ENCODE assay signal across 38 mouse cellular contexts in the genomic region with DNA sequence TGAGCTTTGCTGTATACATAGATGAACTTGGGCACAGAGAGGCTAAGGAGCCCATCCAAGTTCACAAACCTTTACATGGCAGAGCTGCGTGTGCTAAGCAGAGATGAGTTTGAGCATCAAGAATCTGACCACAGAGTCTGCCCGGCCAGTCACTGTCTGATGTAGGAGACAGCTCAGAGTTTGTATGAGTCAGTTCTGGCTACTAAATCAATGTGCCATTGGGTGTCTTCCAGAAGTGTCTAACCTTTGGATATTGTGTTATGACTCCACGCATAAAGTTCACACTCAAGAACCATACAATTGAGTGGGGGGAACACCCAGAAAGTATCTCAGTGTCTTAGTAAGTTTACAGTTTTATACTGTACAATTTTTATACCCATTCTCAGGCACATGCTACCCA. TPM values are rescaled to one million over a fixed set of nuclear protein-coding genes. Genes with fewer than 3 reads are reported as not detected.
"Had no signal": no experiment of that assay in that cellular context is flagged by ENCODE, and none has a peak within 500 bp of the region (broad histone marks: within the 10 kb centered on the region; RNA-seq: fewer than 3 reads in every experiment).

No protein-coding gene starts in this region.

- H3K9ac ChIP-seq: limb, embryonic 12.5 days; limb, embryonic 13.5 days; limb, embryonic 15.5 days; liver, embryonic 12.5 days; liver, embryonic 13.5 days; liver, embryonic 14.5 days; liver, embryonic 15.5 days; liver, postnatal 0 days; lung, embryonic 14.5 days; lung, embryonic 15.5 days; midbrain, embryonic 12.5 days; midbrain, embryonic 13.5 days; midbrain, embryonic 15.5 days; neural tube, embryonic 12.5 days had no signal

- ATAC-seq: liver, embryonic 12.5 days; liver, postnatal 0 days; lung, postnatal 0 days; midbrain, embryonic 13.5 days; midbrain, embryonic 15.5 days; midbrain, embryonic 16.5 days had no signal

- H3K9me3 ChIP-seq: limb, embryonic 10.5 days; limb, embryonic 12.5 days; limb, embryonic 13.5 days; limb, embryonic 15.5 days; liver, embryonic 12.5 days; liver, embryonic 13.5 days; liver, embryonic 15.5 days; lung, embryonic 15.5 days; megakaryocyte, embryonic 14.5 days; midbrain, embryonic 10.5 days; midbrain, embryonic 12.5 days; midbrain, embryonic 13.5 days; midbrain, embryonic 15.5 days; neural tube, embryonic 12.5 days had no signal

- H3K4me2 ChIP-seq: limb, embryonic 12.5 days; limb, embryonic 13.5 days; limb, embryonic 15.5 days; liver, embryonic 12.5 days; liver, embryonic 13.5 days; liver, embryonic 15.5 days; lung, embryonic 14.5 days; lung, embryonic 15.5 days; midbrain, embryonic 11.5 days; midbrain, embryonic 12.5 days; midbrain, embryonic 13.5 days; midbrain, embryonic 15.5 days; neural tube, embryonic 12.5 days had no signal

- H3K4me1 ChIP-seq: limb, embryonic 15.5 days; liver, embryonic 12.5 days; liver, embryonic 13.5 days; liver, embryonic 15.5 days; lung, embryonic 15.5 days; megakaryocyte, embryonic 14.5 days; midbrain, embryonic 15.5 days; neural tube, embryonic 12.5 days had no signal

- H3K36me3 ChIP-seq: limb, embryonic 10.5 days; limb, embryonic 12.5 days; limb, embryonic 13.5 days; limb, embryonic 15.5 days; liver, embryonic 12.5 days; liver, embryonic 13.5 days; liver, embryonic 15.5 days; lung, embryonic 15.5 days; midbrain, embryonic 10.5 days; midbrain, embryonic 12.5 days; midbrain, embryonic 13.5 days; midbrain, embryonic 15.5 days; neural tube, embryonic 12.5 days had no signal

- H3K27ac ChIP-seq: left cerebral cortex, adult 2 months; limb, embryonic 10.5 days; limb, embryonic 12.5 days; limb, embryonic 13.5 days; limb, embryonic 15.5 days; liver, embryonic 12.5 days; liver, embryonic 13.5 days; liver, embryonic 14.5 days; liver, embryonic 15.5 days; lung, embryonic 15.5 days; macrophage; midbrain, embryonic 10.5 days; midbrain, embryonic 12.5 days; midbrain, embryonic 13.5 days; midbrain, embryonic 15.5 days; neural tube, embryonic 12.5 days had no signal

- DNase-seq: left cerebral cortex, postnatal 4 days; liver; liver, embryonic 13.5 days; liver, postnatal 0 days; lung, adult 2 months; lung, embryonic 14.5 days; lung, postnatal 10 days; lung, postnatal 14 days; lung, postnatal 36 days; lung, postnatal 4 days; midbrain, embryonic 14.5 days had no signal

- H3K4me3 ChIP-seq: left cerebral cortex, adult 2 months; limb, embryonic 10.5 days; limb, embryonic 12.5 days; limb, embryonic 13.5 days; limb, embryonic 15.5 days; liver, embryonic 12.5 days; liver, embryonic 13.5 days; liver, embryonic 15.5 days; lung, embryonic 15.5 days; megakaryocyte, embryonic 14.5 days; midbrain, embryonic 10.5 days; midbrain, embryonic 12.5 days; midbrain, embryonic 13.5 days; midbrain, embryonic 15.5 days; myocyte; neural tube, embryonic 12.5 days had no signal

RNA-seq across cellular contexts. Expression of gene Olig1, which starts 8.7 kb away (rescaled TPM):
- total RNA-seq: megakaryocyte progenitor cell, adult 5-6 weeks; megakaryocyte, adult 5-6 weeks; megakaryocyte-erythroid progenitor cell, adult 5-6 weeks; monocyte, adult 5-6 weeks had no signal
- polyA plus RNA-seq: limb, embryonic 10.5 days; limb, embryonic 11.5 days; liver, embryonic 12.5 days; liver, embryonic 14.5 days; lung, embryonic 16.5 days; lung, postnatal 0 days; macrophage; myocyte had no signal

RNA-seq across cellular contexts. Expression of gene Olig2, which starts 35.6 kb away (rescaled TPM):
- total RNA-seq: megakaryocyte progenitor cell, adult 5-6 weeks; megakaryocyte-erythroid progenitor cell, adult 5-6 weeks; monocyte, adult 5-6 weeks had no signal
- polyA plus RNA-seq: limb, embryonic 10.5 days; limb, embryonic 11.5 days; limb, embryonic 12.5 days; limb, embryonic 13.5 days; limb, embryonic 15.5 days; liver, embryonic 12.5 days; liver, embryonic 13.5 days; liver, embryonic 14.5 days; liver, embryonic 15.5 days; liver, embryonic 16.5 days; liver, postnatal 0 days; lung, adult 2 months; lung, embryonic 14.5 days; lung, embryonic 15.5 days; lung, embryonic 16.5 days; lung, postnatal 0 days; macrophage; myocyte had no signal
